Mouse (Mus musculus) ES-Bruce4 (cell line): ENCODE measurements around the gene Zfp239. TPM values are rescaled to one million over a fixed set of nuclear protein-coding genes. Genes with fewer than 3 reads are reported as not detected.

Experiments
- H3K27ac ChIP-seq: 2 replicates; pipeline ENCODE4 v1.5.1; 2012; ENCODE audit warnings: low read length, inconsistent platforms; ENCODE audit not compliant: insufficient read depth
- H3K27me3 ChIP-seq: 2 replicates; pipeline ENCODE4 v1.6.1; 2012; ENCODE audit warnings: mild to moderate bottlenecking, low read length, inconsistent platforms; ENCODE audit not compliant: control insufficient read depth, poor library complexity, insufficient read depth, severe bottlenecking
- H3K36me3 ChIP-seq: 2 replicates; pipeline ENCODE4 v1.6.1; 2012; ENCODE audit warnings: inconsistent platforms, mild to moderate bottlenecking, low read length, moderate library complexity; ENCODE audit not compliant: control insufficient read depth, poor library complexity, insufficient read depth, severe bottlenecking
- H3K4me1 ChIP-seq: one replicate; pipeline ENCODE4 v1.8.1; 2011; ENCODE audit warnings: low read length; ENCODE audit not compliant: control insufficient read depth, insufficient read depth
- H3K4me3 ChIP-seq: 2 replicates; pipeline ENCODE4 v1.5.1; 2011; ENCODE audit warnings: low read depth, mild to moderate bottlenecking, low read length
- H3K9ac ChIP-seq: 2 replicates; pipeline ENCODE4 v1.6.1; 2012; ENCODE audit warnings: low read depth, mild to moderate bottlenecking, inconsistent platforms; ENCODE audit not compliant: poor library complexity, severe bottlenecking
- H3K9me3 ChIP-seq: replicated peaks from 2 replicates; pipeline ENCODE4 v1.6.1; 2012; ENCODE audit warnings: mild to moderate bottlenecking, low read length, inconsistent platforms; ENCODE audit not compliant: control insufficient read depth, poor library complexity, insufficient read depth, severe bottlenecking
- CTCF ChIP-seq: IDR thresholded peaks from one replicate; pipeline ENCODE4 v1.8.1; 2011; ENCODE audit warnings: low read depth, low read length
- EP300 ChIP-seq: IDR thresholded peaks from 2 replicates; pipeline ENCODE4 v1.6.1; 2011; ENCODE audit warnings: low read depth, low read length; ENCODE audit not compliant: insufficient read depth
- POLR2A ChIP-seq: IDR thresholded peaks from one replicate; pipeline ENCODE4 v1.8.1; 2011; ENCODE audit warnings: low read length; ENCODE audit not compliant: insufficient read depth
- polyA plus RNA-seq: library from polyadenylated mRNA; stranded (reverse); fragments of >200 nt; gene quantifications from 2 replicates; pipeline ENCODE4 v1.2.4, GENCODE M21; 2011; ENCODE audit warnings: low read depth; ENCODE audit not compliant: missing spikeins, insufficient read depth, insufficient read length

Zfp239 gene
- polyA plus RNA-seq, 1 experiment = 9.4 TPM

DNA sequence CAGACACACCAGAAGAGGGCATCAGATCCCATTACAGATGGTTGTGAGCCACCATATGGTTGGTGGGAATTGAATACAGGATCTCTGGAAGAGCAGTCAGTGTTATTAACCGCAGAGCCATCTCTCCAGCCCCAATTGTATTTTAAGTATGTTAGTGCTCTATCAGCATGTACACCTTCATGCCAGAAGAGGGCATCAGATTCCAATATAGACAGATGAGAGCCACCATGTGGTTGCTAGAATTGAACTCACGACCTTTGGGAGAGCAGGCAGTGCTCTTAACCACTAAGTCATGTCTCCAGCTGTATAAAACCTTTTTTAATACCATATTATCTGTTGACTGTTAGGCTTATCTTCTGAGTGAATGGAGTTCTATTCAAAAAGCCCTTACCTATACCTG, 10.2 kb upstream of the Zfp239 start:
- TF ChIP-seq CTCF (no peak), POLR2A (no peak), EP300 (no peak)
- H3K4me3 ChIP-seq = no peak overlapping the region

DNA sequence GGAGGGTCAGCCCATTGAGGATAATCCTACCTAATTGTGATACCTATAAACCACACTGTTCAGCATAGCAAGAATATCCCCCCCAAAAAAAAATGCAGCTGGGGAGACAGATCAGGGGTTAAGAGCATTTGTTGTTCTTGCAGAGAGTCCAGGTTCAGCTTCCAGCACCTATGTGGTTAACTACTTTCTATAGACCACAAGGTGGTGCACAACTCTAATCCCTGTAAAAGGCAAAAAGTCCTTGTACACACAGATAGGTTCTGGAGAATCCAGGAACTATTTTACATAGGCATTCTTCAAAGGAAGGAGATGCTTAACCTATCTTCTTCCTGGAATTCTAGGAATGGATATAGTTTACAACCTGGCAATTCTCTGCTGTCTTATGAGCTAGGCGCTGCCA, 3.9 kb upstream of the Zfp239 start:
- no peaks in the 10 kb centered on the region for H3K4me1 ChIP-seq
- no peak for TF ChIP-seq EP300
- TF ChIP-seq POLR2A = no peak
- TF ChIP-seq CTCF = no peak
- no peak overlapping the region for H3K27ac ChIP-seq

More for the DNA sequence above, 10.2 kb upstream of the Zfp239 start:
- no peak overlapping the region for H3K9ac ChIP-seq
- H3K36me3 ChIP-seq = no peaks in the 10 kb centered on the region
- H3K27me3 ChIP-seq = no peaks in the 10 kb centered on the region
- H3K4me1 ChIP-seq = no peaks in the 10 kb centered on the region
- H3K27ac ChIP-seq = no peak overlapping the region
- H3K9me3 ChIP-seq = no peaks in the 10 kb centered on the region

DNA sequence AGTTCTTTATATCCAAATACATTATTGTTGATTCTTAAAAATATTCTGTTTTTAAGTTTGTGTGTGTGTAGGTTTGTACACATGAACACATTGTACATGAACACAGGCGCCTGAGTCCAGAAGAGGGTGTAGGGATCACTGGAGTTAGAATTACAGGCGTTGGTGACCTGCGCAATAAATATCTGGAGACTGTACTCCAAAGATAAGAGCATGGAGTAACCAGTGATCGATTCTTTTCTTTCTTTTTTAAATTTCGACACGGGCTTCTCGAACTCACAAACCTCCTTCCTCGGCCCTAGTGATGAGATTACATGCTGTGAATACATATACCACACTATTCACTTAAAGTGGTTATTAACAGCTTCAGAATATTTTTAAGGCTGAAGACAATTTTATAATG, 565 bp downstream of the Zfp239 start:
- H3K9me3 ChIP-seq = no peaks in the 10 kb centered on the region
- no peak for TF ChIP-seq CTCF
- TF ChIP-seq EP300 = no peak
- TF ChIP-seq POLR2A = no peak
- H3K27ac ChIP-seq = no peak overlapping the region
- H3K9ac ChIP-seq = no peak overlapping the region
- H3K4me3 ChIP-seq = no peak overlapping the region
- no peaks in the 10 kb centered on the region for H3K27me3 ChIP-seq
- no peaks in the 10 kb centered on the region for H3K36me3 ChIP-seq
- H3K4me1 ChIP-seq = no peaks in the 10 kb centered on the region

More for the DNA sequence above, 3.9 kb upstream of the Zfp239 start:
- Histone ChIP-seq H3K36me3 (no peaks in the 10 kb centered on the region), H3K4me3 (no peak overlapping the region), H3K27me3 (no peaks in the 10 kb centered on the region), H3K9ac (no peak overlapping the region), H3K9me3 (no peaks in the 10 kb centered on the region)

DNA sequence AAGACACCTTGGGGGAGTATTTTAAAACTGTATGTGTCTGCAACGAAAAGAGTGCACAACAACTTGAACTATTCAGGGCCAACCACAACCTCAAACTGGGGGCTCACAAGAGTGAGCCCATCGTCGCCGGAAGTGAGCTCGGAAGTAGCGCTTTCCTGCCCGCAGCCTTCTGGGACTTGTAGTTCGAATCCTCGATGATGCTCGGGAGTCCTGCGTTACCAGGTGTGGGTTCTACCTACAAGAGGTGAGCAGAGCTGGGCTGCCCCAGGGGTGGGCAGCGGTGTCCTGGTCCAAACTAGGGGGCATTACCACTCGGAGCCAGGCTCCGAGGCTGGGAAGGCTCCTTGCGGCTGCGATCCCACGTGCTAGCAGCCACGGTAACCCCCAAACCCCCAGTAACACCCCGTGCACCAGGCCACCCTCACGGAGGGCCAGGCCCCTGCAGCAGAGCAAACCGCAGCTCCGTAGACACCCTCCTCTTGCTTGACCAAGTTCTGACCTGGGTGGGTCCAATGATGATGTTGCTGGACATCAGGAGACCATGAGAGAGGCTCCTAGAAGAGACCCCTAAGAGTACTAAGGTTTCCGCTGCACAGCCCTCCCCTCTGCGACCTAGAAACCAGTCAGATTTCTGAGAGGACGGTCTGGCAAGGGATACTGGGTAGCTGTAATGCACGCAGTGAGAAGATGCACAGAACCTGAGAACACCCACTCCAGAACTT, 1.2 kb downstream of the Zfp239 start:
- no peak for TF ChIP-seq CTCF
- TF ChIP-seq POLR2A = peak; percentile 63
- no peak for TF ChIP-seq EP300
- Histone ChIP-seq H3K9me3 (no peaks in the 10 kb centered on the region), H3K9ac (peak overlapping the region; percentile 78), H3K4me1 (no peaks in the 10 kb centered on the region), H3K4me3 (peak overlapping the region; percentile 72), H3K27ac (no peak overlapping the region), H3K27me3 (no peaks in the 10 kb centered on the region), H3K36me3 (no peaks in the 10 kb centered on the region)

DNA sequence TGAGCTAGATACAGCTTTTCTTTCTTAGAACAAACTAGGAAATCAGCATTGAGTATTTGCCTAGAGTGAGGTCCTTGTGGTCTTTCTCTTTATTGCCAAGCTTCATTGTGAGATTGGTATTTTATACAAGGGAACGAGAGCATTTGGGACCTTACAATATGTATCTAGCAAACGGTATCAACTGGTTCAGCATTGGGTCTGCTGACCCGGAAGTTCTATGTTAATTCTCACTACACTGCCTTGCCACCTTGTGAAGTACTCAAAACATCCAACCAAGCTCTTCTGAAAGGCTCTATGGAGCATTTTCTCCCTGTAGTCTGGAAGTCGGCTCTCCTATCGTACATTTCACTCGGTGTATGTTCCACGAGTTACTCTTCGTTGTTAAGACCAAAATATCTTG, 1.9 kb downstream of the Zfp239 start:
- Histone ChIP-seq H3K4me1 (no peaks in the 10 kb centered on the region), H3K4me3 (peak overlapping the region; percentile 72), H3K27me3 (no peaks in the 10 kb centered on the region), H3K9ac (peak overlapping the region; percentile 78), H3K9me3 (no peaks in the 10 kb centered on the region), H3K27ac (0 out of 2 replicates have a peak overlapping the region, but pooled peaks have one; percentile 35), H3K36me3 (no peaks in the 10 kb centered on the region)
- TF ChIP-seq POLR2A = no peak

DNA sequence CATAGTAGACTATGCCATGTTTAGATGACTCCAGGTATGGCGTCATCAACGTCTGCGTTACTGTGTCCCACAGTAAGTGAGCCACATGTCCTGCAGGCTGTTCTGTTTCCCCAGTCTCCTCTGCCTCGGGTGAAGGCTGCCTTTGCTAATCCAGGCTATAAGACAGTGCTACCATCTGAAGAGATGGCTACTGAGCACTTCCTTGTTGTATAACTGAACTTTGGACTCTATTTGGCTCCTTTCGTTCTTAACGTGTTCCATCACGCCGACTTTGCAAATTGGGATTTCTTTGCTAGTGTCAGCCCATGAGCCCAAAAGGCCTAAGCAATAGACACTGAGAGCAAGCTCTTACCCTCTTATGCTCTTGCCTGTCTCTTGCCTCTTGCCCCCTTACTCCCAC, 6.3 kb downstream of the Zfp239 start:
- Histone ChIP-seq H3K36me3 (no peaks in the 10 kb centered on the region), H3K27me3 (no peaks in the 10 kb centered on the region), H3K9ac (no peak overlapping the region), H3K9me3 (no peaks in the 10 kb centered on the region), H3K4me1 (no peaks in the 10 kb centered on the region), H3K4me3 (no peak overlapping the region), H3K27ac (no peak overlapping the region)
- TF ChIP-seq CTCF (no peak), POLR2A (no peak), EP300 (no peak)
